Mouse (Mus musculus) midbrain, embryonic 13.5 days (tissue): ENCODE measurements around the gene Olfr1076. TPM values are rescaled to one million over a fixed set of nuclear protein-coding genes. Genes with fewer than 3 reads are reported as not detected.
A peak's percentile ranks its signal among the peaks of the same experiment; 100 is the strongest.
"Not testable (repeated sequence)": the region's sequence is repeated elsewhere in the genome, so short reads cannot be mapped to it uniquely, and the experiment has no call there.

Experiments used
- ATAC-seq: fragments of 200-750 bp; cut with Nextera tagmentation; 2 replicates; pipeline ENCODE4 v1.8.0; 2017; ENCODE audit warnings: mild to moderate bottlenecking, moderate TSS enrichment, moderate library complexity
- H3K27ac ChIP-seq: fragments of 300-500 bp; sonication (generic); 2 replicates; pipeline ENCODE4 v1.5.1; 2015; ENCODE audit warnings: inconsistent platforms, mild to moderate bottlenecking, moderate library complexity
- H3K27me3 ChIP-seq: fragments of 300-500 bp; sonication (generic); 2 replicates; pipeline ENCODE4 v1.6.1; 2015; ENCODE audit warnings: mild to moderate bottlenecking, inconsistent platforms
- H3K36me3 ChIP-seq: fragments of 300-500 bp; sonication (generic); 2 replicates; pipeline ENCODE4 v1.6.1; 2015; ENCODE audit warnings: mild to moderate bottlenecking, inconsistent platforms
- H3K4me1 ChIP-seq: fragments of 300-500 bp; sonication (generic); replicated peaks from 2 replicates; pipeline ENCODE4 v1.6.1; 2015; ENCODE audit warnings: inconsistent platforms
- H3K4me2 ChIP-seq: fragments of 300-500 bp; sonication (generic); replicated peaks from 2 replicates; pipeline ENCODE4 v1.6.1; 2015; ENCODE audit warnings: moderate library complexity, mild to moderate bottlenecking, inconsistent platforms
- H3K4me3 ChIP-seq: fragments of 300-500 bp; sonication (generic); replicated peaks from 2 replicates; pipeline ENCODE4 v1.5.1; 2015; ENCODE audit warnings: mild to moderate bottlenecking, inconsistent platforms
- H3K9ac ChIP-seq: fragments of 300-500 bp; sonication (generic); replicated peaks from 2 replicates; pipeline ENCODE4 v1.6.1; 2015; ENCODE audit warnings: mild to moderate bottlenecking, inconsistent platforms
- H3K9me3 ChIP-seq: fragments of 300-500 bp; sonication (generic); 2 replicates; pipeline ENCODE4 v1.6.1; 2016; ENCODE audit warnings: mild to moderate bottlenecking, inconsistent platforms
- WGBS: fragments of 180-500 bp; shearing (Covaris S2); methylation state at CpG from one replicate; pipeline ENCODE4 v1.1.7; 2015; 5-methylcytosine and 5-hydroxymethylcytosine counted together
- polyA plus RNA-seq: library from polyadenylated mRNA; unstranded; fragments of >200 nt; fragmentation: Nextera tagmentation; extraction: Ambion mirVana; gene quantifications from 2 replicates; pipeline ENCODE4 v1.2.1, GENCODE M21; 2015

Olfr1076 gene
- polyA plus RNA-seq = not detected in 2 replicates

DNA sequence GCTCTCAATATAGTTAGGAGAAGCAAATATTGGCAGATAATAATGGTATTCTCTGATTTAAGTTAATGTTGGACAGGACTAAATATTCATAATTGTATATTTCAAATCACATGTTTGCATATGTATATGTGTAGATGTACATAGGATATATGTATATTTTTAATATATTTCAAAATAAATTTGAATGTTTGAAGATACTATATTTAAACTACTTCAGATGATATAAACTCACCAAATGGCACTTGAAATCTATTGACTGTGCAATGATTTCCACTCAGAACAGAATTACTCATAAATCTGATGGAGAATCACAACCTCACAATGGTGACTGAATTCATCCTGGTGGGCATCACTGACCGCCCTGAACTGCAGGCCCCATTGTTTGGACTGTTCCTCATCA is at the start of gene Olfr1076:
Gene Olfr1076 (plus strand): TSS at position 301 of the 400 bp plus-strand sequence.
- no peak within 1 kb of the TSS for H3K4me2 ChIP-seq
- ATAC-seq = no peak
- no peak within 1 kb of the TSS for H3K9ac ChIP-seq
- no peak within 1 kb of the TSS for H3K27ac ChIP-seq
- H3K27me3 ChIP-seq = no peaks in the 10 kb centered on the region
- WGBS = 88% methylated on average over 1 of the region's 1 CpGs
- H3K9me3 ChIP-seq = no peaks in the 10 kb centered on the region
- H3K4me3 ChIP-seq = no peak within 1 kb of the TSS
- no peaks in the 10 kb centered on the region for H3K4me1 ChIP-seq
- H3K36me3 ChIP-seq = no peaks in the 10 kb centered on the region

DNA sequence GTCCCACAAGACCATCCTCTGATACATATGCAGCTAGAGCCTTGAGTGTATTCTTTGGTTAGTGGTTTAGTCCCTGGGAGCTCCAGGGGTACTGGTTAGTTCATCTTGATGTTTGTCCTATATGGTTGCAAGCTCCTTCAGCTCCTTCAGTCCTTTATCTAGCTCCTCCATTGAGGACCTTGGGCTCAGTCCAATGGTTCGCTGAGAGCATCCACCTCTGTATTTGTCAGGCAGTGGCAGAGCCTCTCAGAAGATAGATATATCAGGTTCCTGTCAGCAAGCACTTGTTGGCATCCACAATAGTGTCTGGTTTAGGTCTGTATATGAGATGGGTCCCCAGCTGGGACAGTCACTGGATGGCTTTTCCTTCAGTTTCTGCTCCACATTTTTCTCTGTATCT is 47.8 kb upstream of the Olfr1076 start:
- H3K4me2 ChIP-seq = no peak overlapping the region
- H3K27me3 ChIP-seq = no peaks in the 10 kb centered on the region
- no peaks in the 10 kb centered on the region for H3K36me3 ChIP-seq
- no peak overlapping the region for H3K27ac ChIP-seq
- H3K4me1 ChIP-seq = no peaks in the 10 kb centered on the region
- 80% methylated on average over 1 of the region's 1 CpGs for WGBS
- H3K4me3 ChIP-seq = no peak overlapping the region
- H3K9me3 ChIP-seq = no peaks in the 10 kb centered on the region
- ATAC-seq = no peak
- H3K9ac ChIP-seq = no peak overlapping the region

- ATAC-seq = peak; percentile 75
- Histone ChIP-seq H3K9me3 (no peaks in the 10 kb centered on the region), H3K4me1 (no peaks in the 10 kb centered on the region), H3K27ac (no peak overlapping the region), H3K4me3 (no peak overlapping the region), H3K4me2 (no peak overlapping the region; the same call in 1 of the 2 replicates), H3K9ac (no peak overlapping the region), H3K27me3 (no peaks in the 10 kb centered on the region), H3K36me3 (no peaks in the 10 kb centered on the region)
- 43% methylated on average over 10 of the region's 10 CpGs for WGBS
These were observed 43.7 kb upstream of the Olfr1076 start for GRCm38 (mm10) chr2:86464442-86465109.

DNA sequence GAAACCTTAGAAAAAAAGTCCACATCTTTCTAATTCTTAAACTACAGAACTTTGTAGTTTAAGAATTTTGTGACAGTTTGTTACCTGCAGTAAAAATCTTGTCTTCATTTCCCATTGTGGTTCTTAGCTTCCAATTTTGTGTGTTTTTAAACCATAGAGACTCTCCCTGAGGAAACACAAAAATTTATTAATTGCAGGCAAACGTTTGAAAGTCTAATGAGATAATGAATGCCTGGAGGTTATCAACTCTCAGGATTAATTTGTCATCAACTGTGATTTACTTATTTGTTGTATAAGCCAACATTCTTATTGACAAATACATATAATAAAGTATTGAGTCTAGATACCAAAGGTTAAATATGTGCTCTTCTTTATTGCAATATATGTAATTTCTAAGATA is 21.0 kb upstream of the Olfr1076 start, which contains the start of gene Olfr228:
Gene Olfr228 (minus strand): TSS at position 101 of the 400 bp plus-strand sequence.
- Histone ChIP-seq H3K36me3 (no peaks in the 10 kb centered on the region), H3K9ac (no peak within 1 kb of the TSS), H3K9me3 (no peaks in the 10 kb centered on the region), H3K4me2 (no peak within 1 kb of the TSS), H3K4me3 (no peak within 1 kb of the TSS), H3K27me3 (no peaks in the 10 kb centered on the region), H3K27ac (no peak within 1 kb of the TSS), H3K4me1 (no peaks in the 10 kb centered on the region)
- WGBS = 57% methylated on average over 1 of the region's 1 CpGs
- ATAC-seq = no peak

- Histone ChIP-seq H3K9ac (no peak overlapping the region), H3K4me2 (no peak overlapping the region), H3K4me1 (no peaks in the 10 kb centered on the region), H3K9me3 (no peaks in the 10 kb centered on the region), H3K36me3 (no peaks in the 10 kb centered on the region), H3K27me3 (no peaks in the 10 kb centered on the region), H3K4me3 (no peak overlapping the region), H3K27ac (no peak overlapping the region)
- WGBS = 82% methylated on average over 1 of the region's 1 CpGs
- ATAC-seq = no peak
These were observed 22.7 kb downstream of the Olfr1076 start for GRCm38 (mm10) chr2:86530991-86531390.

DNA sequence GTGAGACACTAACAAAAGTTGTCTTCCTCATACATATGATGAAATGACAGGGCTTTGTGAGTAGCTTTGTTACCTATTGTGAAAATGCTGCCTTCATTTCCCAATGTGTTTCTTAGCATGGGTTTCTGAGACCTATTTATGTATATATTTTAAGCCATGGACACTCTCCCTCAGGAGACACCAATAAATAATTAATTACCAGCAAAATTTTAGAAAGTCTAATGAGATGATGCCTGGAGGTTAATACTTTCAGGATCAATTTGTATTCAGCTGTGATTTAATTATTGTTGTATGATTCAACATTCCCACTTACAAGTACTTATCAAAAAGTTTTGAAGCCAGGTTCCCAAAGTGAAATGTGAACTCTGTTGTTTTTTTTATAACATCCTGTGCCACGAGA is 34.1 kb downstream of the Olfr1076 start, which contains the start of gene Olfr1079:
Gene Olfr1079 (minus strand): TSS at position 101 of the 400 bp plus-strand sequence.
- Histone ChIP-seq H3K4me2 (no peak within 1 kb of the TSS), H3K9me3 (no peaks in the 10 kb centered on the region), H3K27me3 (no peaks in the 10 kb centered on the region), H3K9ac (no peak within 1 kb of the TSS), H3K36me3 (no peaks in the 10 kb centered on the region), H3K4me1 (no peaks in the 10 kb centered on the region), H3K4me3 (no peak within 1 kb of the TSS), H3K27ac (no peak within 1 kb of the TSS)
- ATAC-seq = no peak
- 63% methylated on average over 1 of the region's 1 CpGs for WGBS

GRCm38 (mm10) chr2:86558135-86558534 is 49.9 kb downstream of the Olfr1076 start, which contains the start of gene Olfr1080:
Gene Olfr1080, minus strand, starts transcription at chr2:86558235.
- not testable (repeated sequence) for ATAC-seq, H3K4me2 ChIP-seq, H3K4me1 ChIP-seq, H3K27me3 ChIP-seq, H3K36me3 ChIP-seq, H3K4me3 ChIP-seq, H3K27ac ChIP-seq, H3K9me3 ChIP-seq, H3K9ac ChIP-seq

Other genes starting within 250 kb of the Olfr1076 start
- gene Olfr1051, start 229.4 kb upstream of the Olfr1076 start, polyA plus RNA-seq = not detected in 2 replicates
- not detected in 2 replicates for gene Olfr1052, start 216.0 kb upstream of the Olfr1076 start, polyA plus RNA-seq
- not detected in 2 replicates for gene Olfr1053, start 193.2 kb upstream of the Olfr1076 start, polyA plus RNA-seq
- not detected in 2 replicates for gene Olfr1054, start 173.0 kb upstream of the Olfr1076 start, polyA plus RNA-seq
- gene Olfr1055, start 158.2 kb upstream of the Olfr1076 start, polyA plus RNA-seq = not detected in 2 replicates
- gene Olfr1056, start 146.0 kb upstream of the Olfr1076 start, polyA plus RNA-seq = not detected in 2 replicates
- not detected in 2 replicates for gene Olfr1057, start 130.1 kb upstream of the Olfr1076 start, polyA plus RNA-seq
- not detected in 2 replicates for gene Olfr1058, start 119.9 kb upstream of the Olfr1076 start, polyA plus RNA-seq
- not detected in 2 replicates for gene Olfr1061, start 94.4 kb upstream of the Olfr1076 start, polyA plus RNA-seq
- not detected in 2 replicates for gene Olfr1062, start 81.7 kb upstream of the Olfr1076 start, polyA plus RNA-seq
- gene Olfr1065, start 57.9 kb upstream of the Olfr1076 start, polyA plus RNA-seq = not detected in 2 replicates
- gene Olfr1066, start 52.2 kb upstream of the Olfr1076 start, polyA plus RNA-seq = not detected in 2 replicates
- gene Olfr228, start 21.1 kb upstream of the Olfr1076 start, polyA plus RNA-seq = not detected in 2 replicates
- not detected in 2 replicates for gene Olfr1079, start 34.0 kb downstream of the Olfr1076 start, polyA plus RNA-seq
- gene Olfr1080, start 49.8 kb downstream of the Olfr1076 start, polyA plus RNA-seq = not detected in 2 replicates
- gene Olfr1082, start 90.5 kb downstream of the Olfr1076 start, polyA plus RNA-seq = not detected in 2 replicates
- not detected in 2 replicates for gene Olfr1084, start 131.3 kb downstream of the Olfr1076 start, polyA plus RNA-seq
- gene Olfr1085, start 153.6 kb downstream of the Olfr1076 start, polyA plus RNA-seq = not detected in 2 replicates
- gene Olfr1086, start 171.6 kb downstream of the Olfr1076 start, polyA plus RNA-seq = not detected in 2 replicates
- not detected in 2 replicates for gene Olfr1087, start 189.9 kb downstream of the Olfr1076 start, polyA plus RNA-seq
- not detected in 2 replicates for gene Olfr1089, start 225.2 kb downstream of the Olfr1076 start, polyA plus RNA-seq